Mouse (Mus musculus) neural tube, embryonic 15.5 days (tissue): ENCODE data around the gene Stx18. TPM values are rescaled to one million over a fixed set of nuclear protein-coding genes. Genes with fewer than 3 reads are reported as not detected.

Source experiments
- ATAC-seq: fragments of 200-750 bp; cut with Nextera tagmentation; 2 replicates; pipeline ENCODE4 v1.8.0; 2017; ENCODE audit warnings: mild to moderate bottlenecking, moderate TSS enrichment, moderate library complexity; ENCODE audit not compliant: low FRiP score
- H3K27ac ChIP-seq: fragments of 300-500 bp; sonication (generic); replicated peaks from 2 replicates; pipeline ENCODE4 v1.5.1; 2015; ENCODE audit warnings: mild to moderate bottlenecking, inconsistent platforms
- H3K27me3 ChIP-seq: fragments of 300-500 bp; sonication (generic); replicated peaks from 2 replicates; pipeline ENCODE4 v1.6.1; 2015; ENCODE audit warnings: inconsistent platforms
- H3K36me3 ChIP-seq: fragments of 300-500 bp; sonication (generic); 2 replicates; pipeline ENCODE4 v1.6.1; 2015; ENCODE audit warnings: inconsistent platforms
- H3K4me1 ChIP-seq: fragments of 300-500 bp; sonication (generic); 2 replicates; pipeline ENCODE4 v1.6.1; 2015; ENCODE audit warnings: inconsistent platforms
- H3K4me2 ChIP-seq: fragments of 300-500 bp; sonication (generic); 2 replicates; pipeline ENCODE4 v1.6.1; 2015; ENCODE audit warnings: inconsistent platforms, mild to moderate bottlenecking, moderate library complexity
- H3K4me3 ChIP-seq: fragments of 300-500 bp; sonication (generic); replicated peaks from 2 replicates; pipeline ENCODE4 v1.5.1; 2015; ENCODE audit warnings: mild to moderate bottlenecking, inconsistent platforms
- H3K9ac ChIP-seq: fragments of 300-500 bp; sonication (generic); replicated peaks from 2 replicates; pipeline ENCODE4 v1.6.1; 2015; ENCODE audit warnings: mild to moderate bottlenecking, inconsistent platforms
- H3K9me3 ChIP-seq: fragments of 300-500 bp; sonication (generic); replicated peaks from 2 replicates; pipeline ENCODE4 v1.6.1; 2016; ENCODE audit warnings: inconsistent platforms
- WGBS: fragments of 180-500 bp; shearing (Covaris S2); methylation state at CpG from one replicate; pipeline ENCODE4 v1.1.7; 2015; ENCODE audit warnings: mixed read lengths; 5-methylcytosine and 5-hydroxymethylcytosine counted together
- polyA plus RNA-seq: library from polyadenylated mRNA; unstranded; fragments of >200 nt; fragmentation: Nextera tagmentation; extraction: Ambion mirVana; gene quantifications from 2 replicates; pipeline ENCODE4 v1.2.1, GENCODE M21; 2015

The Stx18 gene
- polyA plus RNA-seq, 1 experiment from 2014 or later, result 35.0 TPM

GRCm38 (mm10) chr5:38082589-38082988, 44.0 kb downstream of the Stx18 start:
- H3K9ac ChIP-seq, result no peak overlapping the region
- H3K4me3 ChIP-seq, result no peak overlapping the region
- H3K27ac ChIP-seq, result no peak overlapping the region
- WGBS, result 35% methylated on average over 3 of the region's 3 CpGs
- H3K4me1 ChIP-seq, result peaks cover 14% of the 10 kb centered on the region
- H3K4me2 ChIP-seq, result no peak overlapping the region
- ATAC-seq, result no peak
- no peaks in the 10 kb centered on the region for H3K9me3 ChIP-seq
- 0 out of 2 replicates have a peak, but pooled peaks cover 5% of the 10 kb centered on the region for H3K27me3 ChIP-seq
- H3K36me3 ChIP-seq, result no peaks in the 10 kb centered on the region

DNA sequence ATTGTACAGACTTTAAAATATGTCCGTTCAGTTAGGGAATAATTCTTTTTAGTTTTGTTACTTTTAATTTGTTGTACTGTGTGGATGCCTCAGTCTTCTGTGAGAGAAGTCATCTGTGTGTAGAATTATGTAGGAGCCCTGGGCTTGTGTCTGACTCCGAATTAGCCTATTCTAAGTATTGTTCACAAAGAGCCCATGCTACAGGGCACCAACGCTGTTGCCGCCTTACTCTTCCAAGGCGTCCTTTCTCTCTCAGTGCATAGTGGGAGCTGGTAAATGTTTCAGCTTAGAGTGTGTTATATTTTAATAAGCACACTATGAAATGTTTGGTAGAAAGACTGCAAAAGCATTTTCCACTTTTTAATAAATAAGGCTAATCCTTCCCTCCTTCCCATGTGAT, 44.8 kb downstream of the Stx18 start:
- Histone ChIP-seq H3K4me3 (no peak overlapping the region), H3K9ac (no peak overlapping the region), H3K4me1 (peaks cover 14% of the 10 kb centered on the region), H3K4me2 (no peak overlapping the region), H3K9me3 (no peaks in the 10 kb centered on the region), H3K27me3 (0 out of 2 replicates have a peak, but pooled peaks cover 5% of the 10 kb centered on the region), H3K36me3 (no peaks in the 10 kb centered on the region), H3K27ac (no peak overlapping the region)
- ATAC-seq, result no peak
- WGBS, result 23% methylated on average over 5 of the region's 5 CpGs

DNA sequence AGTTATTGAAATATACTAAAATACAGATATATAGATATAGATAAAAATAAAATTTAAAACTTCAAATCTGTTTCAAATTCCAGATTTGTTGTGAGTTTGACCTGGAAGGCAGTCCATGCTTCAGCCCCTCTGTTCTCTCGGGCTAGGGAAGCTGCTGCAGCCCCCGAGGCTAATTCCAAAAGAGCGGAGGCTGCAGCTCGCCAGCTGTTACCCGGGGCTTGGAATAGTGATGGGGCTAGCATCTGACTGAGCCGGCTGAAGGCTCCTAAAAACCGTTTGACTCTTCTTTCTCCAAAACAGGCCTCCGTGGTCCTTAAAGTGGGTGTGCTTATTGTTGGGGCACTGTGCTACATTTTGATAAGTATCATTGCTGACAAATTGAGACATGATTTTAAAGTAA, 46.1 kb downstream of the Stx18 start:
- H3K4me1 ChIP-seq, result peaks cover 14% of the 10 kb centered on the region
- no peaks in the 10 kb centered on the region for H3K36me3 ChIP-seq
- no peaks in the 10 kb centered on the region for H3K9me3 ChIP-seq
- H3K4me3 ChIP-seq, result no peak overlapping the region
- no peak overlapping the region for H3K27ac ChIP-seq
- no peak for ATAC-seq
- no peak overlapping the region for H3K4me2 ChIP-seq
- H3K27me3 ChIP-seq, result 0 out of 2 replicates have a peak, but pooled peaks cover 5% of the 10 kb centered on the region
- no peak overlapping the region for H3K9ac ChIP-seq
- WGBS, result 20% methylated on average over 8 of the region's 8 CpGs

DNA sequence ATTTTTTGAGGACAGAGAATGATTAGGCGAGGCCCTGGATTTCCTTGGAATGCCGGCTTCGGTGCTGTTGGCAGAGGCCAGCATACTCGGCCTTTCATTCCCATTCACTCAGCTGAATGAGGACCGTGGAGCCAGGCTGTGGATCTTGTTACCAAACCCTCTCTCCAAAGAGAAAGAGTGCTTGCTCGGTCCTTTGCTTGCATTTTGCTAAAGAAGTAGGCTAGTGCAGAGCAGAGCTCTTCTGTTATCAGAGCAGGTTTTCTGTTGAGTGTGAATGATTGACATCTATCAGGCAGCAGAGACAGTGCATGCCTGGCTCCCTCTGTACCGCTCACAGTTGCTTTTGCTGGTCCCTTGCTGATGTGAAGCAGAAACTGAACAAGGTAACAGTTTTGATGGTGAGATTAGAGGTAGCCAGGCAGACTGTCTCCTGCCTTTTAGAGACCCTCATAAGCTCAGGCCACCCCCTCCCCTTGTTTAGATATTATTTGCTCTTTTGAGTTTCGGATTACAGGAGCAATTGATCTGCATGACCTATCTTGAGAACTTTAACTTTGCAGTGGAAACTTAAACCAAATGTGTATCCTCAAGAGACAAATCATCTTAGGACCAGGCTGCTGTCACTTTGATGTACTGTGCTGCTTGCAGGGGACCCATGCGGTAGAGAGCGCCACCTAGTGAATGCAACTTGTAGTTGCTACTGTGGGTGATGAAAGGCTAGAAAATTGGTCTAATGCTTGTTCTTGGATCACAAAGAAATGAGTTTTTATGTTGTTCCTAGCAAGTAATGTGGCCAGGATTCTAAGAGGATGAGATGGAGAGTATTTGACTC, 47.2 kb downstream of the Stx18 start:
- Histone ChIP-seq H3K27me3 (0 out of 2 replicates have a peak, but pooled peaks cover 5% of the 10 kb centered on the region), H3K4me2 (no peak overlapping the region), H3K9ac (no peak overlapping the region), H3K27ac (no peak overlapping the region), H3K9me3 (no peaks in the 10 kb centered on the region), H3K4me3 (no peak overlapping the region), H3K4me1 (peaks cover 20% of the 10 kb centered on the region), H3K36me3 (no peaks in the 10 kb centered on the region)
- no peak for ATAC-seq
- WGBS, result 17% methylated on average over 10 of the region's 10 CpGs

GRCm38 (mm10) chr5:38090111-38090510, 51.6 kb downstream of the Stx18 start:
- H3K9ac ChIP-seq, result no peak overlapping the region
- peaks cover 12% of the 10 kb centered on the region for H3K4me1 ChIP-seq
- H3K27ac ChIP-seq, result no peak overlapping the region
- no peak overlapping the region for H3K4me3 ChIP-seq
- 0 out of 2 replicates have a peak, but pooled peaks cover 5% of the 10 kb centered on the region for H3K27me3 ChIP-seq
- no peaks in the 10 kb centered on the region for H3K9me3 ChIP-seq
- no peaks in the 10 kb centered on the region for H3K36me3 ChIP-seq
- no peak for ATAC-seq
- 74% methylated on average over 3 of the region's 3 CpGs for WGBS
- H3K4me2 ChIP-seq, result no peak overlapping the region

GRCm38 (mm10) chr5:38090581-38090980, 52.0 kb downstream of the Stx18 start:
- Histone ChIP-seq H3K9me3 (no peaks in the 10 kb centered on the region), H3K27ac (no peak overlapping the region), H3K36me3 (no peaks in the 10 kb centered on the region), H3K9ac (no peak overlapping the region), H3K27me3 (0 out of 2 replicates have a peak, but pooled peaks cover 3% of the 10 kb centered on the region), H3K4me1 (peaks cover 11% of the 10 kb centered on the region), H3K4me3 (no peak overlapping the region), H3K4me2 (no peak overlapping the region)
- no peak for ATAC-seq
- WGBS, result 40% methylated on average over 3 of the region's 3 CpGs

DNA sequence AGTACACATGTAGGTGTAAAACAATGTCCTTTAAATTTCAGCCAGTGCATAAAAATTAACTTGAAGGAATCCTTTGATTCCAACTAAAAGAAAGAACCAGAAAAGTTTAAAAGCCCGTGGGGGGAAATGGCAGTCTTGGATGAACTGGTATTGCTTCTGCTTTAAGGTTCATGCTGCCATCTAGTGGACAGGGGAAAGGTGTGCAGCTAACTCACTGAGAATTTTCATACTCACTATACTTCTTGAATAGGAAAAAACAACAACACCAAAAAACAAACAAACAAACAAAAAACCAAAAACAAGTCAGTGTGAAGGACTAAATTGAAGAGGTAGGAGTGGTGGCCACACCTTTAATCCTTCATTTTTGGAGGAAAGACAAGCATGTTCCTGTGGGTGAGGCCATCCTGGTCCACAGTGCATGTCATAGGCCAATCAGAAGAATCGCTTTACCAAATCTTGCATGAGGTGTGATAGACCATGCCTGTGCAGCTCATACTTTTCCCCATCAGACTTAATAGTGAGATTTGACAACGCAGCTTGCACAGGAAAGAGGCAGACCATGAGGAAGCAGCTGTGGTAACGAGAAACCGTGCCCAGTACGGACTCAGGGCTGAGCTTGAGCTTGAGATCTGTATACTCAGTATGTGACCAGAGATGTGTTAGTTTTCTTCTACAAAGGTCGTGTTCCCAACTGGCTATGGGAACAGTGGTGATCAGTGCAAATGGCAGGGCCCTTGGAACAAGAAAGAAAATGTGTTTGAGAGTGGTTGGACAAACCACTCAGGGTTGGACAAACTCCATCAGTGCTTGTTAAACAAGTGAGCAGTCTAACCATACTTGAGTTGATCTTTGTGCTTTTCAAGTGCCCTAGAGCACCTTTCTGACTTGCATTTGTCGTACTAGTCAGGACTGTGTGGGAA, 52.8 kb downstream of the Stx18 start:
- 0 out of 2 replicates have a peak, but pooled peaks cover 7% of the 10 kb centered on the region for H3K4me1 ChIP-seq
- H3K4me3 ChIP-seq, result no peak overlapping the region
- no peak overlapping the region for H3K9ac ChIP-seq
- H3K27ac ChIP-seq, result no peak overlapping the region
- H3K27me3 ChIP-seq, result no peaks in the 10 kb centered on the region
- no peak overlapping the region for H3K4me2 ChIP-seq
- H3K36me3 ChIP-seq, result no peaks in the 10 kb centered on the region
- no peaks in the 10 kb centered on the region for H3K9me3 ChIP-seq
- 80% methylated on average over 8 of the region's 8 CpGs for WGBS
- ATAC-seq, result peak; percentile 47; the same call in 1 of the 2 replicates

DNA sequence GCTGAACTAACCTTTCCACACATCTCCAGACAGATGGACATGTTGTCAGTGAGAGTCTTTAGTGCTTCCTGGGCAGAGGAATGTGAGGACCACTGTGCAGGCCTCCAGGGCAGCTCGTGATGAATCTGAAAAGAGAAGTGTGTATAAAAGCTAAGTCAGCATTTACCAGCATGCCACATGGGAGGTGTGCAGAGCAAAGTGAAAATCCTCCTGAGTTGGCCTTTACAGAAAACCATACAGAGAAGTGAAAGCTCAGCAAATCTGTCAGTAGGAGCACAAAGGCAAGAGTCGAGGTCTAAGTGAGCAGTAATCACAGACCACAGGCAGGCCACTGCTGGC, 53.4 kb downstream of the Stx18 start:
- H3K27me3 ChIP-seq, result no peaks in the 10 kb centered on the region
- H3K9me3 ChIP-seq, result no peaks in the 10 kb centered on the region
- no peak overlapping the region for H3K4me2 ChIP-seq
- H3K4me3 ChIP-seq, result no peak overlapping the region
- no peak overlapping the region for H3K9ac ChIP-seq
- H3K4me1 ChIP-seq, result 0 out of 2 replicates have a peak, but pooled peaks cover 7% of the 10 kb centered on the region
- H3K36me3 ChIP-seq, result no peaks in the 10 kb centered on the region
- no peak overlapping the region for H3K27ac ChIP-seq
- WGBS, result 81% methylated on average over 2 of the region's 2 CpGs
- ATAC-seq, result no peak

DNA sequence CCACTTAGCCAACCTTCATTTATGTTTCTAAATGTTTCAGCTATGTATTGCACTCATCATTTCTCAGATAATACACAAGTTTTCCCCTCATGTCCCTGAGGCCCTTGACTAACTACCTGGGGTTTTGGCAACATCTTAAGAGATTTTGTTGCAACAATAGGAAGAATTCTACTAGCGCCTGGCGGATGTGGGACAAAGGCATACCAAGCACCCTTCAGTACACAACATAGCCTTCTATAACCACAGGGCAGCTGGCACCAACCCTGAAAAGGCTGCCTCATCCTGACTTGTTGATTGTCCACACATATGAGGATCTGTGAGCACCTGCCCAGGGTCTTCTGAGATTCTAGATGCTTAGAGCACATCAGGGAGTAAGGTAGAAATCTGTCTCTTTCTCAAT, 55.8 kb downstream of the Stx18 start:
- Histone ChIP-seq H3K9me3 (no peaks in the 10 kb centered on the region), H3K36me3 (no peaks in the 10 kb centered on the region), H3K9ac (no peak overlapping the region), H3K27ac (no peak overlapping the region), H3K4me1 (peaks cover 10% of the 10 kb centered on the region; the same call in 1 of the 2 replicates), H3K4me2 (no peak overlapping the region), H3K4me3 (no peak overlapping the region), H3K27me3 (no peaks in the 10 kb centered on the region)
- no peak for ATAC-seq
- WGBS, result 96% methylated on average over 2 of the region's 2 CpGs

- WGBS, result 77% methylated on average over 4 of the region's 4 CpGs
- H3K4me1 ChIP-seq, result peaks cover 3% of the 10 kb centered on the region; the same call in 1 of the 2 replicates
- no peak overlapping the region for H3K4me2 ChIP-seq
- H3K4me3 ChIP-seq, result no peak overlapping the region
- H3K27me3 ChIP-seq, result no peaks in the 10 kb centered on the region
- no peaks in the 10 kb centered on the region for H3K36me3 ChIP-seq
- no peak; the same call in 1 of the 2 replicates for ATAC-seq
- no peaks in the 10 kb centered on the region for H3K9me3 ChIP-seq
- no peak overlapping the region for H3K9ac ChIP-seq
- no peak overlapping the region for H3K27ac ChIP-seq
Measured at GRCm38 (mm10) chr5:38097501-38098093, 59.1 kb downstream of the Stx18 start.

GRCm38 (mm10) chr5:38099139-38099676, 60.7 kb downstream of the Stx18 start:
- H3K4me3 ChIP-seq, result no peak overlapping the region
- no peaks in the 10 kb centered on the region for H3K9me3 ChIP-seq
- ATAC-seq, result no peak; the same call in 1 of the 2 replicates
- 52% methylated on average over 2 of the region's 2 CpGs for WGBS
- no peaks in the 10 kb centered on the region for H3K36me3 ChIP-seq
- peaks cover 3% of the 10 kb centered on the region; the same call in 1 of the 2 replicates for H3K4me1 ChIP-seq
- no peaks in the 10 kb centered on the region for H3K27me3 ChIP-seq
- H3K9ac ChIP-seq, result no peak overlapping the region
- no peak overlapping the region for H3K4me2 ChIP-seq
- no peak overlapping the region for H3K27ac ChIP-seq
